Mouse (Mus musculus) midbrain, embryonic 15.5 days (tissue): Measurements from ENCODE around the gene Rcan1. TPM values are rescaled to one million over a fixed set of nuclear protein-coding genes. Genes with fewer than 3 reads are reported as not detected.

Experiments used
- ATAC-seq: fragments of 200-750 bp; cut with Nextera tagmentation; replicated peaks from 2 replicates; pipeline ENCODE4 v1.8.0; 2017; ENCODE audit warnings: moderate TSS enrichment
- H3K27ac ChIP-seq: fragments of 300-500 bp; sonication (generic); 2 replicates; pipeline ENCODE4 v1.5.1; 2015; ENCODE audit warnings: mild to moderate bottlenecking, inconsistent platforms
- H3K27me3 ChIP-seq: fragments of 300-500 bp; sonication (generic); replicated peaks from 2 replicates; pipeline ENCODE4 v1.6.1; 2015; ENCODE audit warnings: inconsistent platforms
- H3K36me3 ChIP-seq: fragments of 300-500 bp; sonication (generic); replicated peaks from 2 replicates; pipeline ENCODE4 v1.6.1; 2015; ENCODE audit warnings: inconsistent platforms
- H3K4me1 ChIP-seq: fragments of 300-500 bp; sonication (generic); 2 replicates; pipeline ENCODE4 v1.6.1; 2015; ENCODE audit warnings: inconsistent platforms
- H3K4me2 ChIP-seq: fragments of 300-500 bp; sonication (generic); 2 replicates; pipeline ENCODE4 v1.6.1; 2015; ENCODE audit warnings: inconsistent platforms, mild to moderate bottlenecking, moderate library complexity
- H3K4me3 ChIP-seq: fragments of 300-500 bp; sonication (generic); 2 replicates; pipeline ENCODE4 v1.5.1; 2015; ENCODE audit warnings: mild to moderate bottlenecking, inconsistent platforms
- H3K9ac ChIP-seq: fragments of 300-500 bp; sonication (generic); 2 replicates; pipeline ENCODE4 v1.6.1; 2015; ENCODE audit warnings: mild to moderate bottlenecking, inconsistent platforms
- H3K9me3 ChIP-seq: fragments of 300-500 bp; sonication (generic); 2 replicates; pipeline ENCODE4 v1.6.1; 2016; ENCODE audit warnings: inconsistent platforms
- WGBS: fragments of 180-500 bp; shearing (Covaris S2); methylation state at CpG from one replicate; pipeline ENCODE4 v1.1.7; 2015; ENCODE audit warnings: mixed read lengths; 5-methylcytosine and 5-hydroxymethylcytosine counted together
- polyA plus RNA-seq: library from polyadenylated mRNA; unstranded; fragments of >200 nt; fragmentation: Nextera tagmentation; extraction: Ambion mirVana; gene quantifications from 2 replicates; pipeline ENCODE4 v1.2.1, GENCODE M21; 2015

Gene Rcan1
- polyA plus RNA-seq, 1 experiment from 2014 or later = 82.1 TPM

GRCm38 (mm10) chr16:92497851-92498588, 27.4 kb upstream of the Rcan1 start:
- Histone ChIP-seq H3K9me3 (no peaks in the 10 kb centered on the region), H3K27me3 (peaks cover 35% of the 10 kb centered on the region), H3K4me1 (peaks cover 13% of the 10 kb centered on the region), H3K27ac (no peak overlapping the region), H3K9ac (peak overlapping the region; percentile 47), H3K4me2 (peak overlapping the region; percentile 90), H3K36me3 (no peaks in the 10 kb centered on the region), H3K4me3 (peak overlapping the region; percentile 48)
- WGBS = 9% methylated on average over 26 of the region's 26 CpGs
- ATAC-seq = no peak

DNA sequence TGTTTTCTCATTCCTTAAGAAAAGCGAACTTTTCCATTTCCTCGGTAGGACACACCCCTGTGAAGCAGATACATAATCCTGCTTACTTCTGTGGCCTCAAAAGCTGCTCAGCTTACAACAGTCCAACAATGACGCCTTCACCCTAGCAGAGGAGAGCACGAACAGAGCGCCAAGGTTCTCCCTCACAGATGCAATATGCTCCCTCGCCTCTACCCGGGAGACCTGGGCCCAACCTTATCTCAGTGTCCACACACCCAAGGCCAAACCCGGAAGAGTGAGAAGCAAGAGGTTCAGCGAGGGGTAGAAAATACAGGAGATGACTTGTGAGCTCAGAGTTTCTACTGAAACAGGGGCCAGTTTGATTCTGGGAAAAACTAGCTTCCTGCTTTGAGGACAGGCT, 18.7 kb upstream of the Rcan1 start:
- no peaks in the 10 kb centered on the region for H3K27me3 ChIP-seq
- H3K9me3 ChIP-seq = no peaks in the 10 kb centered on the region
- WGBS = 77% methylated on average over 9 of the region's 9 CpGs
- H3K4me3 ChIP-seq = no peak overlapping the region
- H3K27ac ChIP-seq = no peak overlapping the region
- no peak overlapping the region for H3K9ac ChIP-seq
- H3K36me3 ChIP-seq = no peaks in the 10 kb centered on the region
- no peaks in the 10 kb centered on the region for H3K4me1 ChIP-seq
- no peak for ATAC-seq
- no peak overlapping the region for H3K4me2 ChIP-seq

DNA sequence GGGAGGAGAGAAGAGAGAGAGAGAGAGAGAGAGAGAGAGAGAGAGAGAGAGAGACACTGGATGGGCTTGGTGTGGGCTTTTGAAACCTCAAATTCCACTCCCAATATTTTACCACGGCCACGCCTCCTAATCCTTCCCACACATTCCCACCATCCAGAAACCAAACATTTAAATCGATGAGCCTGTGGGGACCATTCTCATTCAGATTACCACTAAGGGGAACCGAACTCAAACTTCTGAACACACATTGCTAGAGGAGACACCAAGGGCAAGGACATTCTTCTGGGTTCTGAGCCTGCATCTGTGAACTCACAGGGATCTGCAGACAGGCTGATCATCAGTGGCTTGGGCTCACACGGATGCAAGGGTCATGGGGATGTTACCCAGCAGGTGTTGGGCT, 17.8 kb upstream of the Rcan1 start:
- no peak overlapping the region for H3K9ac ChIP-seq
- H3K9me3 ChIP-seq = no peaks in the 10 kb centered on the region
- H3K4me2 ChIP-seq = no peak overlapping the region
- 91% methylated on average over 5 of the region's 5 CpGs for WGBS
- no peaks in the 10 kb centered on the region for H3K36me3 ChIP-seq
- no peaks in the 10 kb centered on the region for H3K27me3 ChIP-seq
- no peaks in the 10 kb centered on the region for H3K4me1 ChIP-seq
- H3K27ac ChIP-seq = no peak overlapping the region
- no peak for ATAC-seq
- no peak overlapping the region for H3K4me3 ChIP-seq

DNA sequence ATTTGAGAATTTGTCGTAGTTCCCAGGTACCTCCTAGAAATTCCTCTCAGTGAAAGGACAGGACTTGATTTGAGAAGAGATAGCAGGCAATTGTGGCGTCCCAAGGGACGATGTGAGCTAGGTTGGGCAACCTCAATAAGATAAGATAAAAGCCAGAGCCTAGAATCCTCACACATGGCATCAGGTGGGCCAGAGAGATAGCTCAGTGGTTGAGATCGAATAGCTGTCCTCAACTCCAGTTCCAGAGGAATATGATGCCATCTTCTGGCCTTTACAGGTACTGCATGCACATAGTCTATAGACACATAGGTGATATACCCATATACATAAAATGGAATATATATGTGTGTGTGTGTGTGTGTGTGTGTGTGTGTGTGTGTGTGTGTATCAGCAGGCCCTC, 16.8 kb upstream of the Rcan1 start:
- H3K9me3 ChIP-seq = no peaks in the 10 kb centered on the region
- H3K4me2 ChIP-seq = no peak overlapping the region
- no peaks in the 10 kb centered on the region for H3K36me3 ChIP-seq
- no peaks in the 10 kb centered on the region for H3K4me1 ChIP-seq
- no peaks in the 10 kb centered on the region for H3K27me3 ChIP-seq
- no peak overlapping the region for H3K27ac ChIP-seq
- WGBS = 55% methylated on average over 4 of the region's 4 CpGs
- ATAC-seq = no peak
- H3K4me3 ChIP-seq = no peak overlapping the region
- no peak overlapping the region for H3K9ac ChIP-seq

GRCm38 (mm10) chr16:92487086-92487485, 16.4 kb upstream of the Rcan1 start:
- H3K4me3 ChIP-seq = no peak overlapping the region
- ATAC-seq = no peak
- no peaks in the 10 kb centered on the region for H3K36me3 ChIP-seq
- no peak overlapping the region for H3K27ac ChIP-seq
- no peaks in the 10 kb centered on the region for H3K9me3 ChIP-seq
- WGBS = 90% methylated on average over 6 of the region's 6 CpGs
- no peaks in the 10 kb centered on the region for H3K4me1 ChIP-seq
- no peak overlapping the region for H3K9ac ChIP-seq
- H3K27me3 ChIP-seq = no peaks in the 10 kb centered on the region
- no peak overlapping the region for H3K4me2 ChIP-seq

GRCm38 (mm10) chr16:92485436-92485835, 14.8 kb upstream of the Rcan1 start, which contains the start of gene Clic6:
TSS of gene Clic6 (plus strand) at chr16:92485736.
- no peak for ATAC-seq
- WGBS = 85% methylated on average over 5 of the region's 5 CpGs
- no peaks in the 10 kb centered on the region for H3K27me3 ChIP-seq

GRCm38 (mm10) chr16:92478561-92479150, 8.0 kb upstream of the Rcan1 start:
- Histone ChIP-seq H3K27me3 (peaks cover 7% of the 10 kb centered on the region; the same call in 1 of the 2 replicates), H3K4me2 (peak overlapping the region; percentile 46), H3K9ac (no peak overlapping the region), H3K4me1 (0 out of 2 replicates have a peak, but pooled peaks cover 8% of the 10 kb centered on the region), H3K9me3 (no peaks in the 10 kb centered on the region), H3K27ac (no peak overlapping the region), H3K4me3 (peak overlapping the region; percentile 20), H3K36me3 (no peaks in the 10 kb centered on the region)
- 11% methylated on average over 23 of the region's 23 CpGs for WGBS
- peak; percentile 33; the same call in 1 of the 2 replicates for ATAC-seq

More at GRCm38 (mm10) chr16:92485436-92485835, 14.8 kb upstream of the Rcan1 start, which contains the start of gene Clic6:
- Histone ChIP-seq H3K4me1 (no peaks in the 10 kb centered on the region), H3K36me3 (no peaks in the 10 kb centered on the region), H3K27ac (no peak within 1 kb of the TSS), H3K9ac (no peak within 1 kb of the TSS), H3K4me3 (no peak within 1 kb of the TSS), H3K9me3 (no peaks in the 10 kb centered on the region), H3K4me2 (no peak within 1 kb of the TSS)

DNA sequence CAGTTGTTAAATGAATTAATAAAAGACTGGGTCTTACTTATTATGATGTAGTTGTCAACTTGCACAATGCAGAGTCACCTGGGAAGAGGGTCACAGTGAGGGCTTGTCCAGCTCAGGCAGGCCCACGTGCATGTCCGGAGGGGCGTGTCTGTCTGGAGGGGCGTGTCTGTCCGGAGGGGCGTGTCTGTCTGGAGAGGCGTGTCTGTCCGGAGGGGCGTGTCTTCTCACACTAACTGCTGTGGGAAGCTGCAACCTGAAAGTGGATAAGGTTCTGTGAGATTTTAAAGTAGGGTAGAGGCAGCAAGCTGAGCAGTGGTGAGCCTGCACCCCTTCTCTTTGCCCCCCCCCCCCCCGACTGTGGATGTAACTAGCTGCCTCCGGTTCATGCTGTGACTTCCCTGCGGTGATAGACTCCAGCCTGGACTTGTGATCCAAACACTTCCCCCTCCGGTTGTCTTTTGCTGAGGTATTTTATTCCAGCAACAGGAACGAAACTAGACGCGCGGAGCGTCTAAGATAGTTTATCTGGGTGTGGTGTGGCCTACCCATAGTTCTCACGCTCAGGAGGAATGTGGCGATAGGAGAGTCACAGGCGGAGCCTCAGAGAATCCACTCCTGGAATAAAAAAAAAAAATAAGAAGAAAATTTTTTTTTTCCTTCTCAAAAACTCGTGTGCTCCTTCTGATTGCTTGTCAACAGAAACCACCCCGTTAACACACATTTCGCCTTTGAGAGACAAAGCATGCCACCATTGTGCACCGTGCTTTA, 4.6 kb upstream of the Rcan1 start:
- H3K9me3 ChIP-seq = no peaks in the 10 kb centered on the region
- peaks cover 7% of the 10 kb centered on the region; the same call in 1 of the 2 replicates for H3K27me3 ChIP-seq
- H3K27ac ChIP-seq = no peak overlapping the region
- WGBS = 56% methylated on average over 25 of the region's 25 CpGs
- no peak overlapping the region for H3K4me2 ChIP-seq
- ATAC-seq = no peak
- H3K9ac ChIP-seq = no peak overlapping the region
- H3K36me3 ChIP-seq = no peaks in the 10 kb centered on the region
- 0 out of 2 replicates have a peak, but pooled peaks cover 8% of the 10 kb centered on the region for H3K4me1 ChIP-seq
- H3K4me3 ChIP-seq = no peak overlapping the region

GRCm38 (mm10) chr16:92472898-92473297, 2.2 kb upstream of the Rcan1 start:
- no peaks in the 10 kb centered on the region for H3K27me3 ChIP-seq
- 88% methylated on average over 3 of the region's 3 CpGs for WGBS
- no peaks in the 10 kb centered on the region for H3K36me3 ChIP-seq
- no peak for ATAC-seq
- H3K4me3 ChIP-seq = no peak overlapping the region
- H3K9me3 ChIP-seq = no peaks in the 10 kb centered on the region
- no peak overlapping the region for H3K4me2 ChIP-seq
- H3K9ac ChIP-seq = no peak overlapping the region
- H3K4me1 ChIP-seq = no peaks in the 10 kb centered on the region
- no peak overlapping the region for H3K27ac ChIP-seq

DNA sequence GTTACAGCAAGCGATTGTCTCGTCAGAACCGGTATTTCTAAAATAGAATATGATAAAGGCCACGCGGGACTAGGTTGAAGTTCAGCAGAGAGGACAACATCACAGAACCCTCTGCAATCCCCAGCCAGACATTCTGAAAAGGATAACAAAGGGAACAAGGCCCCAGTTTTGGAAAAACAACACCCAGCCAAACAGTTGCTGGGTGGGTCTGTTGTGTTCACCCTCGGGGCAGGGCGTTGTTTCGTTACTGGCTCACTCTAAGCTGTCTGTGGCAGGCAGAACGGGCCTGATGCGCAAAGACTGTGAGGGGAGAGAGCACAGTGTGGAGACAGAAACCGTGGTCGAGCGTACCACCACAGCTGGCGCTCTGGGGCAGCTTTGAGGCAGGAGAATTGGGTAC, 2.2 kb downstream of the Rcan1 start:
- no peak for ATAC-seq
- Histone ChIP-seq H3K9ac (no peak overlapping the region), H3K4me1 (peaks cover 19% of the 10 kb centered on the region), H3K4me2 (no peak overlapping the region), H3K36me3 (no peaks in the 10 kb centered on the region), H3K9me3 (no peaks in the 10 kb centered on the region), H3K27ac (no peak overlapping the region), H3K27me3 (no peaks in the 10 kb centered on the region), H3K4me3 (no peak overlapping the region)
- 79% methylated on average over 14 of the region's 14 CpGs for WGBS

- Histone ChIP-seq H3K27me3 (no peaks in the 10 kb centered on the region), H3K36me3 (no peaks in the 10 kb centered on the region), H3K4me3 (no peak overlapping the region), H3K27ac (no peak overlapping the region), H3K4me2 (no peak overlapping the region), H3K4me1 (peaks cover 22% of the 10 kb centered on the region), H3K9ac (no peak overlapping the region), H3K9me3 (no peaks in the 10 kb centered on the region)
- 75% methylated on average over 5 of the region's 5 CpGs for WGBS
- ATAC-seq = no peak
Observed at GRCm38 (mm10) chr16:92467041-92467440, 3.6 kb downstream of the Rcan1 start.
